Mouse (Mus musculus) colon, adult 2 months (tissue): ENCODE results near the gene Gnmt. TPM values are rescaled to one million over a fixed set of nuclear protein-coding genes. Genes with fewer than 3 reads are reported as not detected.

ENCODE experiments used
- polyA plus RNA-seq: library from polyadenylated mRNA; depleted of rRNA; stranded (reverse); fragments of >200 nt; gene quantifications from 2 replicates; pipeline ENCODE4 v1.2.3, GENCODE M21; 2012; rRNA removed

The Gnmt gene
- 2.2 and 3.6 TPM in 2 replicates for polyA plus RNA-seq

GRCm38 (mm10) chr17:46728904-46729318, at the start of gene Gnmt:
Gene Gnmt, minus strand, starts transcription at chr17:46729168.

GRCm38 (mm10) chr17:46772404-46773277, 43.7 kb upstream of the Gnmt start, which contains the start of gene 2310039H08Rik:
Gene 2310039H08Rik, plus strand, starts transcription at chr17:46772635.

GRCm38 (mm10) chr17:46763544-46763943, 34.6 kb upstream of the Gnmt start, which contains the start of gene Ptcra:
Gene Ptcra, minus strand, starts transcription at chr17:46763712.

GRCm38 (mm10) chr17:46751794-46752556, 23.0 kb upstream of the Gnmt start, which contains the start of gene Cnpy3:
Gene Cnpy3, minus strand, starts transcription at chr17:46752214.

GRCm38 (mm10) chr17:46710959-46711597, 17.9 kb downstream of the Gnmt start, which contains the start of gene Pex6:
Gene Pex6, plus strand, starts transcription at chr17:46711463.

DNA sequence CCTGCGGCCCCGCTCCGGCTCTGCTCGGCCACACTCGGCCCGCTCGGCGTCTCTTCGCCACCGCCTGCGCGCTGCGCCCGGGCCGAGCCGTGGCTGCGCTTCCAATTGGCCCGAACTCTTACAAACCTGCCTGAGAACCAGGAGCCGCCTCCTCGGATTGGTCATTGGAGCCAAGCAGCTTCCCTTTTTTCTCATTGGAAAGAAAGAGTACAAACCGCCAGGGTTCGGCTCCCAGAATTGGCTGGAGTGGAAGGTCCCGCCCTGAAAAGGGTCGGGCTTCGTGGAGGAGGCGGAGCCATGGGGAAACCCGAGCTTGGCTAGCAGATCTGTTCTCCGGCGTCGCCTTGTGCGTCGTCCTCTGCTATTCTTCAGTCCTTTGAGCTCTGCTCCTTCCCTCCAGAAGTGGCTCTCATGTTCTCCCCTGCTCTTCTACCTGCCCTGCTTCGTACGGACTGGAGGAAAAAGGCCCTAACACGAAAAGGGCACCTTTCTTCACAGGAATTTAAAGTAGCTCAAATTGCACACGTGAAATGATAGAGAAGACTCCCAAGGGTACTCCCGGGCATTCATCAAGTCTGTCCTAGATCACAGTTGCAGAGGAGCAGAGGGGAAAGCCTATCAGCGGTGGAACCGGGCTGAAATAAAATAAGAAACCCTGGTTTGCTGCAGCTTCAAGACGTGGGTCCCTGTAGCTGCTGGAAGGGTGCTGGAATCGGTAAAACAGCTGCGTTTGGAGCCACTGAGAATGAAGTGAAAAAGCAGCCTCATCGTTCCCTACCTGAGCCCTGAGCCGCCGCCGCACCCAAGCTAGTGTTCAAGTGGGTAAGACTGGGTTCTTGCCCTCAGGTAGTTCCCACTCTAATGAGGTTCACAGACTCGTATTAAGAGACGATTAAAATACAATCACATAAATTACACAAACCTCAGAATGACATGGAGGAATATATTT, 23.8 kb downstream of the Gnmt start, which contains the start of gene Ppp2r5d:
TSS of gene Ppp2r5d (minus strand) at position 225 of the 949 bp plus-strand sequence.

GRCm38 (mm10) chr17:46680760-46681373, 48.1 kb downstream of the Gnmt start, which contains the start of gene Klhdc3:
Gene Klhdc3, minus strand, starts transcription at chr17:46680914.

GRCm38 (mm10) chr17:46678416-46678815, 50.6 kb downstream of the Gnmt start, which contains the start of gene Mea1:
Gene Mea1, plus strand, starts transcription at chr17:46678793.

Other genes starting within 250 kb of the Gnmt start
- 0.38 and 0.45 TPM in 2 replicates for gene Ttbk1, start 241.5 kb downstream of the Gnmt start, polyA plus RNA-seq
- 4.1 TPM in 2 replicates for gene Dnph1, start 232.5 kb downstream of the Gnmt start, polyA plus RNA-seq
- 12.2 and 12.8 TPM in 2 replicates for gene Cul9, start 182.8 kb downstream of the Gnmt start, polyA plus RNA-seq
- gene Srf, start 173.0 kb downstream of the Gnmt start, polyA plus RNA-seq, result 229 and 257 TPM in 2 replicates
- 18.7 and 23.5 TPM in 2 replicates for gene Ptk7, start 99.7 kb downstream of the Gnmt start, polyA plus RNA-seq
- 104 and 125 TPM in 2 replicates for gene Klc4, start 83.1 kb downstream of the Gnmt start, polyA plus RNA-seq
- 114 and 139 TPM in 2 replicates for gene Mrpl2, start 82.9 kb downstream of the Gnmt start, polyA plus RNA-seq
- gene Cul7, start 78.8 kb downstream of the Gnmt start, polyA plus RNA-seq, result 23.0 and 25.6 TPM in 2 replicates
- gene Rrp36, start 54.8 kb downstream of the Gnmt start, polyA plus RNA-seq, result 35.6 and 39.8 TPM in 2 replicates
- gene Mea1, start 50.4 kb downstream of the Gnmt start, polyA plus RNA-seq, result 74.0 and 78.7 TPM in 2 replicates
- 74.5 and 80.0 TPM in 2 replicates for gene Klhdc3, start 48.3 kb downstream of the Gnmt start, polyA plus RNA-seq
- 49.5 and 53.3 TPM in 2 replicates for gene Ppp2r5d, start 24.1 kb downstream of the Gnmt start, polyA plus RNA-seq
- gene Pex6, start 17.7 kb downstream of the Gnmt start, polyA plus RNA-seq, result 90.8 and 100 TPM in 2 replicates
- 33.1 and 38.2 TPM in 2 replicates for gene Cnpy3, start 23.0 kb upstream of the Gnmt start, polyA plus RNA-seq
- gene Ptcra, start 34.5 kb upstream of the Gnmt start, polyA plus RNA-seq, result 0.14 TPM in 1 of 2 replicates, not detected in the other
- gene 2310039H08Rik, start 43.5 kb upstream of the Gnmt start, polyA plus RNA-seq, result 173 and 174 TPM in 2 replicates
- gene Rpl7l1, start 53.5 kb upstream of the Gnmt start, polyA plus RNA-seq, result 12.5 and 14.0 TPM in 2 replicates
- gene Bicral, start 129.3 kb upstream of the Gnmt start, polyA plus RNA-seq, result 9.0 and 9.2 TPM in 2 replicates
- gene Tbcc, start 161.5 kb upstream of the Gnmt start, polyA plus RNA-seq, result 22.9 and 29.6 TPM in 2 replicates
- not detected in 2 replicates for gene Prph2, start 181.3 kb upstream of the Gnmt start, polyA plus RNA-seq